Mouse (Mus musculus) frontal cortex, adult 2 months (tissue): Measurements from ENCODE around the gene Hs3st3b1. TPM values are rescaled to one million over a fixed set of nuclear protein-coding genes. Genes with fewer than 3 reads are reported as not detected.

Experiments used
- DNase-seq, 2 experiments: peaks; one replicate each; pipeline ENCODE4 v3.0.0; 2022; ENCODE audit warnings: low spot score in 1 of 2; ENCODE audit errors: extremely low spot score in 1 of 2
- polyA plus RNA-seq: library from polyadenylated mRNA; depleted of rRNA; stranded (reverse); fragments of >200 nt; gene quantifications from 2 replicates; pipeline ENCODE4 v1.2.3, GENCODE M21; 2012

The Hs3st3b1 gene
- polyA plus RNA-seq, 1 experiment = 3.9 TPM

DNA sequence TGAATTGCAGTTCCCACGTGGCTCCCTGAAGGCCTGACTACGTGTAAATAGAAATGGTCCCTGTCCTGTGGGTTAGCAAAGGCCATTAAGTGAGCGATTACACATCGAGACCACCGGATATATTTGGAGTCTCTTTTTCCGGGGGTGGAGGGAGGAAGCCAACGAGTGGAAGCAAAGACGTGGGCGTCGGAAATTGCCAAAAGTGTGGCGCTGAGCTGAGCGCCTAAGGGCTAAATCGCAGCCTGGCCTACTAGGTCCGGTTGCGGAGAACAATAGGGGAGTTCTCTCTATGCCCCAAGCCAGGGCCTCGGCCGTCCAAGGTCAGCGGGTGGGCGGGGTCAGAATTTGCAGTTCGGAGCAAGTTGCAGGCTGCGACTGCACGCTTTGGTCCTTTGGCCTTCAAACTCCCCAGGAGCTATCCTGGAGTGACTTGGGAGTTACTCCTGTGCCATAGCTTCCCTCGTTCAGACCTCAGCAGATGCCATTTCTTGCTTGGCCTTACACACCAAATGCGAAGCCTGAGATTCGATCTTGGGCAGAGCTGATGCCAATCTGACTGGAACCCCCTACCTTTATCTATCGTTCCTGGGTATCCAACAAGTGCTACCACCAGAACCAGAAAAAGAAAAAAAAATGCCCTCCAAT, 2.3 kb upstream of the Hs3st3b1 start:
- DNase-seq = no peak

DNA sequence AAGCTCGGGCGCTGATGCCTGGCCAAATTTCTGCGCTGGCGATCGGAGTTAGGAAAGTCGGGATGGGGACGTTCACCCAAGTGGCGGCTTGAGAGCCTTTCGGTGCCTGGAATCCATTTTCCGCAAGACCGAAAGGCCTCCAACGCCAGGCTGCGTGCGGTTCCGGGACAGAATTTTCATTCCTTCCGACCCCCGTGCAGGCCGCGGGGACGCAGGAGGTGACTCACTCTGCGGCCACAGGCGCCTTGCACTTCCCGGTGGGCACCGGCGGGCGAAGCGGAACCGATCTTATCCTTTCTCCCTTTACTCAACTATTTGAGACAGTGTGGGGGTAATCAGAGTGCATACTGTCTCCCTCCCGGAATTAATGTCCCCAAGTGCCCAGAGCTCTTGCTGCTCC, 1.3 kb upstream of the Hs3st3b1 start:
- no peak for DNase-seq

DNA sequence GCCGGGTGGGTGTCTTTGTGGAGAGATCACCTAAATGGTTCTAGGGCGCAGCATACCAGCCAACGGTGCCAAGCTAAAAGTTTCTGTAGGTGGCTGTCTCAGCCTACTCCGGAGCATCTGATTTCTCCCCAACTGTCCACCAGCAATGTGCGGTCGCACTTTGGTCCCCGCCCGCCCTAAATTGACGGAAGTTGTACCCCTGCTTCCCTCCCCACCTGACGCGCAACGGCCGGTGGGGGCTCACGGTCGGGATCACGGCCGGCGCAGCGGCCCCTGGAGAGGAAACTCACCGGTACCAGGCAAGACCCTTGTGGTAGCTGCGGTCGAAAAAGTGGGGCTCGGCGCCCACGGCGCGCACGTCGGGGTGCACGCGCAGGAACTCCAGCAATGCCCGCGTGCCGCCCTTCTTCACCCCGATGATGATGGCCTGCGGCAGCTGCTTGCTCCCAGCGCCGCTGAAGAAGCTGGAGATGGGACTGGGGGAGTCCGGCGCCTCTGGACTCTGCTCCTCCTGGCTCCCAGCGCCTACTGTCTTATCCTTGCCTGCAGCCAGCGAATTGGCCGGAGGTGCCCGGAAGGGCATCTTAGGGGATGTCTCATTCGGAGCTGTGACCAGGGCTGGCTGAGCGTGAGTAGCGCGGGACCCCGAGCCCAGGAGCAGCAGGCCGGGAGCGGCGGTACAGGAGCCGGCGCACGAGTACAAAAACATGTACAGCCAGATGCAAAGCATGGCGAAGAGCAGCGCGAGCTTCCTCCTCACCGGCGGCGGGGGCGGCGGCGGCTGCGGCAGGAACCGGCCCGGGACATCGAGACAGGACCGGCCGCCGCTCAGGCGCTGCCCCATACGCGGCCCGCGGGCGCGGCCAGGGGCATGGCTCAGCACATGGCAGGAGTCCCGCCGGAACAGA, 792 bp downstream of the Hs3st3b1 start:
- no peak for DNase-seq

DNA sequence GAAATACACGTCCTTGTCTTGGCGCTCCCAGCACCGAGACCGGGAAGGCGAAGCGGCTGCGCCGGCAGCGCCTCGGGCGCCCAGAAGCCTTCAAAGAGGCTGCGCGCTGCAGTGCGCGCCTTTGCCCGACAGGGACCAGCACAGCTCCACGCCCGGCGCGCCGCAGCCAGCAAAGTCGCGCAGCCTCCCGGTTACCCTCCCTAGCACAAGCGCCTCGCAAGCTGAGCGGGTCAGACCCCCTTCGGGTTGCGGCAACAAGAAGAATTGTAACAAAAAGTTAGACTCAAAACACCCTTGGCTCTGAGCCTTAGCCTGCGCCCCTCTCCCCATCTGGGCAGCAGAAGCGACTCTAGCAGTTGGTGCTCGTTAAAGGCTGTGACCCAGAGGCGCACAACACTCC, 1.6 kb downstream of the Hs3st3b1 start:
- peak in 1 of 2 experiments; percentile 76 for DNase-seq

DNA sequence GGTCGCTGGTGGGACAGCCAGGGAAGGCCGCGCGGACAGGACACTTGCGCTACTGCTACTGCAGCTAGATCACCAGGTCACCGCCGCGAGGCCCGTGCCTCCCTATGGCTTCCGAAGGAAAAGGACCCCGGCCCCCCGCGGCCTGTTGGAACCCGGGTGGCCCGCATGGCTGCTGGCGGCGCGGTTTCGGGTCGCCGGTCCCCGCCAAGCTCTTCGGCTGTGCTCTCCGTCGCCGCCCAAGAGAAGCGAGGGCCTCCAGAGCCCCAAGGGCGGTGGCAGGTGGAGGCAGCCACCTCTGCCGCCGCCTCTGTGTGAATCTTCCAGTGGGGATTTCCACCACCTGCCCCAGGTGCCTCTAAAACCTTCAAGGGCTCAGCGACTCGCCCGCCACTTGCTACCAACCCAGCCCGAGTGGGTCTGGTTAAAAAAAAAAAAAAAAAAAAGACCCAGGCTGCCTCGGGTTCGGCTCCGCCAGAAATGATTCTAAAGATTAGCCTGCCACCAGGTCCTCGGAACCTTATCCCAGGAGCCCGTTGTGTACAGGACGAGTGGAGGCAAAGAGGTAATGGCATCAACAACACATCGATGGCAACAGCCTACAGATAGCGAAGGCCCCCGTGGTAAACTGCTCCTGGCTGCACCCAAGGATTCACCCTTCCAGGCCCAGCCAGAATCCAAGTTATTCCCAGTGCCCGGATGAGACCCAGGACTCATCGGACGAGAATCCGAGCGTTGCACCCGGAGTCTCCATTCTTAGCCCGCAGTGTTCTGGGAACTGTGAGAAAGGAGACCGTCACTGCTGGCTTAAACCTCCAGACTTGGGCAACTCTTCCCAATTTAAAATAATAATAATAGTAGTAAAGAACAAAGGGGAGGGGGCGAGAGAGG, 2.6 kb downstream of the Hs3st3b1 start:
- no peak for DNase-seq

DNA sequence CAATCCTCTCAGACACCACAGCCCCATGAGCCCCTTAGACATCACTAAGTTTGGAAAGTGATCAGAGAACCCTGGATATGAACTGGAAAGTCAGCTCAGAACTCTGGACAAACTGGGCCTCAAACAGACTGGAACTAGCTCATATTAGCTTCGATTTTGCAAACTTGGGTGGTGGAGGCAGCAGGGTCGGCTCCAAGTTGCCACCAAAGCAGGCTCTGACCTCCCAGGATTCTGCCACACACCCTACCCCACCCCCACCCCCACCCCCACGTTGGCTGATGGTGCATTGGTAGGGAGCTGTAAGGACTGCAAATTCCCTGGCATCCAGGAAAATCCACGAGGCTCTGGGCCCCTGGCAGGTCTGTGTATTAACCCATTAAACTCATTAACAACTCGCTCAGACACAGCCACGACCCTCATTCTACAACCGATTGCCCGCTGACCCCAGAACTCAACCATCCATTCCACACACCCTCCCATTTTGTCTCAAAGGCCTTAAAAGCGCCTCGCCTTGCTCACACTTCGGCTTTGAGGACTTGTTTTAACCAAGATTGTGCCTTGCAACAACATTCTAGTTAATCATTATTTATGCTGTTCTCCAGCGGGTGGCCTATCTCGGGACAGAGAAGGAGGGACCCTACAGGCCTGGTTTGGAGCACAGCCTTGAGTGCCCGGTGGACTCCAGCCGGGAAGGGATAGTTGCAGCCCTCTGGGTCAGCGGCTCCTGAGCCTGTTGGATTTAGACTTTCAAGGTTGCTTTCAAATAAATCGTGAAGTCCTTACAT, 3.6 kb downstream of the Hs3st3b1 start:
- no peak for DNase-seq

DNA sequence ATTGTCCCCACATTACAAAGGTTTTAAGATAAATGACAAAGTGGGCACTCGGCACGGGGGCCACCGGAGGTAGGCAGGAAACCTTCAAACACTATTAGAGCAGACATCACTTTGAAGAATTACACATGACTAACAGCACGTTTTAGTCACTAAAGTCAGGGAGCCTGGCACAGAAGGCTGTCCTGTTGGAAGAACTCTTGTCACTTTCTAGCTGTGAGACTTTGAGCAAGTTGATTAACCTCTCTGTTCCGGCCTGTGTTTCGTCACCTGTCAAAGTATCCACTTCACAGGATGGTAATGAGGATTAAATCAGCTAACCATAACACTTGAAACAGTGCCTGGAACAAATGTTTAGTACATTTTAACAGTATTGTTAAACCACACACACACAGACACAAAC, 4.5 kb downstream of the Hs3st3b1 start:
- DNase-seq = no peak

DNA sequence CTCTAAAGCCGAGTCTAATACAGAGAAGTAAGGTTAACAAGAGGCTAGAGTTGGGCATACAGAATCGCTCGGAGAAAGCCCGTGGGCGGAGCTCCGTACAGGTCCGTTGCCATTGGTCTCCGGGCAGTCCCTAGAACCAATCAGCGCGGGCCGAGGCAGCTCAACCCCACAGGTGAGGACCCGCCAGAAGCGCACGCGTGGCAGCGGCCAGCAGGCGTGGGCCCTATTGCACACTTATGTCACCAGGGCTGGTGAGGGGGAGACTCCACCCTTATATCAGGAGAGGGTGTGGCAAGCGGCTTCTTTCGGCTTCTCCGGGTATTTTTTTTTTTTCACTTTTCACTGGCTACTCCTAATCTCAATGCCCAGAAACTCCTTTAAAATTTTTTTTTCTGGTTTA, 7.7 kb downstream of the Hs3st3b1 start:
- peak; percentile 50 to 72 for DNase-seq

DNA sequence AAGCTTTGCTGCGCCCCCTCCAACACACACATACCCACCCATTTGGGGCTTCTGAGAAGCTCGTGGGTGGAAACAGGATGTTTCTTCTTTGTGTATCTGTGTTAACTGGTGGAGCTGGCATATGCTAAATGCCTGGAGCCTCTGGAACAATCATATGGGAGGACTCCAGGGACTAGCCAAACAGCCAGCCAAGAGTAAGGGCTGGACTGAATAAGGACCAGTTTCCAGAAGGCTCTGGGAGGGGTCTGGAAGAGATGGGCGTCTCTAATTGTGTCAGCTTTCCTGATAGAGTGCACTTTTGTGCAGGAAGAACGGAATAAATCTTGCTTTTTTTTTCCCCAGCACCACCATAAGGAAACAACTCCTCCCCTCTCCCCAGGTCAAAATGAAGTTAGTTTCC, 8.2 kb downstream of the Hs3st3b1 start:
- DNase-seq = no peak

DNA sequence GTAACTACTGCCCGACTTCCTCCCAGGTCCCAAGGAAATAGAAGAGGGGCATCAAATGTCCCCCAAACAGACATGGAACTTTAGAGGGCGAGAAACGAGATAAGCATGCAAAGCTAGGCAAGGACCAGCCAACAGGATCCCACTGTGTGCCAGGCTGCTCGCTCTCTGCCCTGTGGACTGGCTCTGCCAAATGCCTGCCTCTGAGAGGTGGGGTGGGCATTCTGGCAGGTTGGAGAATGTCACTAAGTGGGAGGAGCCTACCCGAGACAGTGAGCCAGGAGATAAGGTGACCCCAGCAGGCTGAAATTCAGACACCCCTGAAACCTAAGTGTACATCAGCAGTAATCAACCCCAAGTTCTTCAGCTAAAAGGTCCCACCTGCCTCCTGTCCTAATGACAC, 11.1 kb downstream of the Hs3st3b1 start:
- DNase-seq = no peak

DNA sequence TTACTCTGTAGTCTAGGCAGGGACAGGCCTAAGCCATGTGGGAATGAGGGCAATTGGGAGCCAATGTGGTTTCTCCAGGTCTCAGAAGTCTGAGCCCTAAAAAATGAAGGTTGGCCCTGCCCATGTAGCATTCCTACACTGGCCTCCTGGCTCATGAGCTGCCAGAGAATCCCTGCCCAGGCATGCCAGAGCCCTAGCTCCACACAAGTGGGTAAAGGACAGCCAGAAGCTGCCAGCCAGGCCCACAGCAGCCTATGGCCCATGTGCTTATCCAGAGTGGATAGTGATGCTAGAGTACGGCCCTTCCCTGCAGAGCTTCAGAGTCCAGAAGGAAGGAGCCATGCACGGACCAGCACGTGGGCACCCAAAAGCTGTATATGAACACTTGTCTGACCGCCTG, 12.1 kb downstream of the Hs3st3b1 start:
- no peak for DNase-seq

DNA sequence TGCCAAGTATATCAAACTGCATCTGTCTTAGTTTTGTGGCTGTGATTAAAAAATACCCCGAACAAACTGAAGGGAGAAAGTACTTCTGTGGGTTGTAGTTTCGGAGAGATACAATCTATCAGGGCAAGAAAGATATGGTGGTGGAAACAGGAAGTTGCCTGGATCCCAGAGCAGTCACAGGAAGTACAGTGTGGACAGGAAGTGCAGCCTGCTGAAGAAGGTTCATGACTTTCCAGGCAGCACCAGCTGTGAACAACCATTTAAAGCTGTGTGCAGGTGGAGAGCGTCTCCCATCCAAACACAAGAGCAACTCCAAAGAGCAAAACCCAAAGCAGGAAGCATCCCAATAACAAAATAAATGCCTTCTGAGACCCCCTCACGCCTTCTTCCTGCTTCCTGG, 13.6 kb downstream of the Hs3st3b1 start:
- no peak for DNase-seq

DNA sequence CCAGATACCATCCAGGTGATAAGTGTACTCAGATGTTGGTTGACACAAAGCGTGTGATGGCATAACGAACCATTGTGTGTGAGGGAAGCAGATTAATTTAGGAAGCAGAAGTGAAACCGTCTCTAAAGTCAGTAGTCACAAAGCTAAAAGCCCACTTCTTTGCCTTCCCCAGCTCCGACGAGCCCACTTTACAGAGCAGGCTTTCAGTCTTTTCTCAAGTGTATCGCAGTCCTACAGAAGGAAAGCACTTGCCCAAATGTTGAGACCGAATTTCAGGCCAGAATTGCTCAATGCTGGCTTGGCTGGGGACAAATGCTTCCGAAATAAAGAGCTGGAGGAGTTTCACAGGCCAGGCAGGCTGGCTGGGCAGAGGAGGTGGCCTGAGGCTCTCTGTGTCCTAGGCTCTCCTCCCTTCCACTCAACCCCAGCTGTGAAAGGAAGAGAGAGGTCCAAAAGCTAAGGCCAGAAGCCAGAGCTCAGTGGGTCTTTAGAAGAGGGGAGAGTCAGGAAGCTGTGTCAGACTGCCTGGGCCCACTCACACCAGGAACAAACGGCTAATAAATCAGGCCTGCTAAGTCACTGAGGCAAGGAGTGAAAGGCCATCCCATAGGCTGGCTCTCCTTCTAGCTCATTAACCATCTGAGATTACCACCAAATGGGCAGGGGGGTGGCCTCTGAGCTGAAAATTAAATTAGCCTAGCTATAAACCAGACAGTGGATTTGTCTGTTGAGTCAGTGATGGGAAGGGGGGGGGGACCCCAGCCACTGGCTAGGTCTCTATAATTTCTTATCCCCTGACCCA, 15.3 kb downstream of the Hs3st3b1 start:
- no peak for DNase-seq

DNA sequence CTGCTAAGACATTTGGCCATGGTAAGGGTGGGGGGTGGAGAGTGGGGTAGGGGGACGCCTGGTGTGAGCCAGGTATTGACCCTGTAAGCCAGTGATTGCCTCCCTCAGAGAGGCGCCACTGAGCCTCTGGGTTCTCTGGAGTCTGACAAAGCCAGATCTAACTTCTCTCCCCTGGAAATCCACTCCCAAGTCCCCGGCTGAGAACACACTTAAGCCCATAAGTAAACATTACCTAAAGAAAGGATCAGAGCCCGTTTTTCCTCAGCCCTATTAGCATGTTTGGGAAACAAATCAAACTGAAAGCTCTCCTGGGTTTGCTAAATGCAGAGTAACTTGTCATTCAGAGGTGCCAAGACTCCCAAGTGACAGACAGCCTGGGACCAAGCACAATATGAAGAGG, 17.3 kb downstream of the Hs3st3b1 start:
- no peak for DNase-seq

DNA sequence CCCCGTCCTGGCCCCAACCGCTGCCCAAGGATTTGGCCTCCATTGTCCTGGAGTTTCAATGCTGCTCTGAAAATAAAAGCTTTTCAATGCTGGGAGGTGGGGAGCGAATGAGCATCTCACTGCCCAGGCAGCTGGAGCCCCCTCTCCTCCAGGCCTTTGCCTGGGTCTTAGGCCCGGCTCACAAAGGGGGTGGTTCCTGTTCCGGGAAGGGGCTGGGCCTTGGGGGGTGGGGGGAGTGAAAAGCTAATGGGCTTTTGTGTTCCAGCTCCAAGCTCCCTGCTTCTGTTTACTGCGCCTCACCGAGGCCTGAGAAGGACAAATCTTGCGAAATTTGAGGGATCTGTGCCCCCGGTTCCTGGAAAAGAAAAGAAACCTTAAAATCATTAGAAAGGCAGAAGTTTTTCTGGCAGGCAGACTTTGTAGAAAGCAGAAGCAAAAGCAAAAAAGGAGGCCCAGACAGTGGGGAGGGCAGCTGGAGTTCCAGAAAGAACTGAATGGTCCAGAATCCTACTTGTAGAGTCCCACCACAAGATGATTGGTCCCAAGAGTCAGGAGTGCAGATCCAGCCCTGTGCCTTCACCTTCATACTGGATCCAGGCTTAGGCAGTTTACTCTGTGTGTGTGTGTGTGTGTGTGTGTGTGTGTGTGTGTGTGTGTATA, 23.5 kb downstream of the Hs3st3b1 start:
- no peak for DNase-seq

DNA sequence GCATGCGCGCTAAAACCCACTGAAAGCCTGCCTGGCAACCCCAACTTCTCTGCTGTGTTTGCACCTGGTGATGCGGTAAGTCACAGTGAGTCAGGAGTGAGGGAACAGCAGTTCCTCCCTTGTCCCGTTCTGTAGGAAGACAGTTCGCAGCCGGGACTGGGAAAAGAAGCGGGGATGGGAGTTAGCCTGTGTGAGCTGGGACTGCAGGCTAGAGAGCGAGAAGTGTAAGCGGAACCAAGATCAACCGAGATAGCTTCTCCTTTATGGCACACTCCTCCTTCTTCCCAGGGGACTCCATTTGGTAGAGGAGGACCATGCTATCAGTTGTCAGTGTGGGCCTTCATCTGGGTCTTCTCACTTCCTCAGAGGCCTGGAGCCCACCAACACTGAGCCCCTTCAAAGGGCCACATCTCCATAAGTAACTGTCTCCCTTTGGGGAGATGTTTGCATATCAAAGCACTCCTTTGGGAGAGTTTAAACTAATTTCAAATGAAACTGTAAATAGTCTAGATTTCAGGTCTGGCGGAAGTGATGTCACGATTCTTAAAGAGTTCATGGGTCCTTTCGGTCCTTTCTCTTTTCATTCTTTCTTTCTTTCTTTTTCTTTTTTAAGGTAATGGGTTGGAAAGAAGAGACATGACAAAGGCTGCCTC, 24.1 kb downstream of the Hs3st3b1 start:
- DNase-seq = no peak

DNA sequence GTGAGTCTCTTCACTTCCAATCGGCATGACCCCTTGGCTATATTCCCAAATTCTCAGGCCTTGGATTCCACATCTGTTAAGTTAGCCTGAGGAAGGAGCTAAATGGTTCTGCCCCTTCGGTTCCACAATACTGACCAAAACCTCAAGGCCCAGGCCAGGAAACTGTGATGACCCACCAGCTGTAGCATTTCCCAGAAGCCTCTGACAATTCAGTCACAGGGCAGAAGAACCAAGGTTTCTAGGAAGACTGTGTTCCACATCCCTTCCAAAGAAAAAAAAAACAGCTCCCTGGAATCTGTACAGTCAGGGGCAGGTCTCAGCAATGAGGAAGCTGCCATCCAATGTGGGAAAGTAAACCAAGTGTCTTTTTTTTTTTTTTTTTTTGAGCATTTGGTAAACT, 25.1 kb downstream of the Hs3st3b1 start:
- DNase-seq = no peak

DNA sequence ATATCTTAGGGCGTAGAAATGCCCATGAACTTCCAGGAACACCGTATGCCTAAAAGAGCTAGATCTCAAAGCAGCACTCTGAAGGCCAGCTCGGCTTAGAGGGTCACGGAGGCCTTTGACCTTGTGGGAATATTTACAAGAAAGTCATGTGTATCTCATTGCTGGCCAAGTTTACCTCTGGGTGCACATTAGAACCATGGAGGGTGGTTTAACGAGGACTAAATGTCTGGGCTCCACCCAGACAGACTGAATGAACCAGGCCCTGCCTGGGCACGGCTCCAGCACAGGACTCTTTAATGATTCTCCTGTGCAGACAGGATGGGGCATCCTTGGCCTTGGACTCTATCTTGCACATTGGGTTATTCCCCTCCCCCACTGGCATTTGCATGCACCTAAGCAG, 27.9 kb downstream of the Hs3st3b1 start:
- no peak for DNase-seq

DNA sequence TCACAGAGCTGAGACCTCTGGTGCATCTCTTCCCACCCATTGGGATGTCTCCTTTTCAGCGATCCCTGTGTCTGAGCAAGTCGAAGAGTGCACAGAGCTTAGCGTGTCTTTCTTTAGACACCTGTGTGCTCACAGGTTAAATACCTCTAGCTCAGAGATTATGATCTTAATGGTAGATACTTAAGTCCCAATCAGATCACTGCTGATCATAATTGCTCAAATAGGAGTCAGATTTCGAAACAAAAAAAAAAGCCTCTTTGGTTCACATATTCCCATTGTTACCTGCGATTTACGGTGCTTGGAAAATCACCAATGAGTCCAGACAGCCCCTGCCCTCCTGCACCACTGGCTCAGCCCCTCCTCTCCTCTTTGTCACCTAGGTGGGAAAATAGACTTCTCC, 28.5 kb downstream of the Hs3st3b1 start:
- no peak for DNase-seq
